Mouse (Mus musculus): ENCODE data around the gene Platr17. TPM values are rescaled to one million over a fixed set of nuclear protein-coding genes. Genes with fewer than 3 reads are reported as not detected.

The Platr17 gene
- total and polyA plus RNA-seq, 3 experiments: 0.13 TPM; not detected in 2

DNA sequence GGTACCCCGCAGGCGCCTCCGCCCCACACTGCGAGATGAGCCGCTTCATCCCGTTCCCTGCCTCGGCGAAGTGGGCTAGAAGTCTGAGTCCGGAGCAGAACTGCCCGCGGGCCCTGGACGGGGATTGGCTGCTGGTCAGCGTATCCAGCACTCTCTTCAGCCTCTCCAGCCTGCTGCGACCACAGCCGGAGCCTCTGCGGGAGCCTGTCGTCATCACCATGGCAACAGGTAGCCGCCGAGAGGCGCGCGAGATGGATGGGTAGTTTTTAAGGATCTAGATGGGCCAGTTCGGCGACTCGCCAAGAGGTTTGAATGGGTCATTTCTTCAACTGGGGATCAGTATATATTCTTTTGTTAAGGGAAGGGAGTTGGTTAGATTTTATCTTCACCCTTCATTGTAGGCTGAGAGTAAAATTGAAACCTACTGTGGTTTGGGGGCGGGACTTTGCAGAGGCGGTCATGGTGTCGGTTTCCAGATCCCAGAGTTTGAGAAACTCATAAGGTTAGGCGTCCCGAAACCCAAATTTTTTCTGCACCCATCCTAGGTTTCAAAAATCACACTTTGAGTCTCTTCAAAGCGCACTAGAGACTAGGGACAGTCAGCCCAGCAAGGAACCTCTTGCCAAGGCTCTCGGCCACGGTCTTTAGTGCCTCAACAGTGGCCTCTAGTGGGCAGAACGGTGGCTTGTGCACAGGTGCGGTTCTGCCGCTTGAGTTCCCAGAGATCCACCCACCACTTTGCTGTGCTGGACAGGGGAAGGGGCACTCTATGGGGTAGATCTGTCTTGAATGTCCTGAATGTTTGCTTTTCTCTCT, 15.6 kb downstream of the Platr17 start:
- ATAC-seq (ENCODE audit: extremely low read depth, insufficient number of reproducible peaks, low FRiP score, poor library complexity, severe bottlenecking) (no peak), DNase-seq (ENCODE audit: low spot score) (peak; percentile 62)
- H3K4me3 ChIP-seq (ENCODE audit: low read depth, low read length): peak overlapping the region; percentile 92
- peaks cover 62% of the 10 kb centered on the region for H3K36me3 ChIP-seq (replicated peaks)
- H3K27me3 ChIP-seq (ENCODE audit: insufficient read depth, low read length): no peaks in the 10 kb centered on the region
- peaks cover 79% of the 10 kb centered on the region for H3K4me1 ChIP-seq (ENCODE audit: insufficient read depth, low read depth, low read length)
- H3K9me3 ChIP-seq (replicated peaks): peaks cover 19% of the 10 kb centered on the region
- TF ChIP-seq CTCF (IDR thresholded peaks at IDR 0.05; ENCODE audit: low read depth, low read length): peak; percentile 79
- no peak for TF ChIP-seq POLR2AphosphoS5 (IDR thresholded peaks at IDR 0.05; ENCODE audit: insufficient replicate concordance, low read depth, low read length)

GRCm38 (mm10) chr17:33921361-33921760, 16.4 kb downstream of the Platr17 start:
- no peak for ATAC-seq (ENCODE audit: extremely low read depth, insufficient number of reproducible peaks, low FRiP score, poor library complexity, severe bottlenecking)
- no peaks in the 10 kb centered on the region for H3K27me3 ChIP-seq (ENCODE audit: insufficient read depth, low read length)
- H3K4me1 ChIP-seq (ENCODE audit: insufficient read depth, low read depth, low read length): peaks cover 87% of the 10 kb centered on the region
- peaks cover 71% of the 10 kb centered on the region for H3K36me3 ChIP-seq (replicated peaks)
- peaks cover 19% of the 10 kb centered on the region for H3K9me3 ChIP-seq (replicated peaks)
- no peak for TF ChIP-seq GATA1 (IDR thresholded peaks at IDR 0.05; ENCODE audit: borderline replicate concordance, low read length)
- no peak for TF ChIP-seq POLR2AphosphoS5 (IDR thresholded peaks at IDR 0.05; ENCODE audit: insufficient replicate concordance, low read depth, low read length)
- TF ChIP-seq GATA2 (IDR thresholded peaks at IDR 0.05; ENCODE audit: borderline replicate concordance, low read depth, low read length): no peak
- no peak for TF ChIP-seq CTCF (IDR thresholded peaks at IDR 0.05; ENCODE audit: low read depth, low read length)
- no peak for TF ChIP-seq TAL1 (conservative IDR thresholded peaks at IDR 0.05; ENCODE audit: low read depth, low read length)
- H3K4me3 ChIP-seq (ENCODE audit: low read depth, low read length): no peak overlapping the region
- no peak for DNase-seq (ENCODE audit: low spot score)

DNA sequence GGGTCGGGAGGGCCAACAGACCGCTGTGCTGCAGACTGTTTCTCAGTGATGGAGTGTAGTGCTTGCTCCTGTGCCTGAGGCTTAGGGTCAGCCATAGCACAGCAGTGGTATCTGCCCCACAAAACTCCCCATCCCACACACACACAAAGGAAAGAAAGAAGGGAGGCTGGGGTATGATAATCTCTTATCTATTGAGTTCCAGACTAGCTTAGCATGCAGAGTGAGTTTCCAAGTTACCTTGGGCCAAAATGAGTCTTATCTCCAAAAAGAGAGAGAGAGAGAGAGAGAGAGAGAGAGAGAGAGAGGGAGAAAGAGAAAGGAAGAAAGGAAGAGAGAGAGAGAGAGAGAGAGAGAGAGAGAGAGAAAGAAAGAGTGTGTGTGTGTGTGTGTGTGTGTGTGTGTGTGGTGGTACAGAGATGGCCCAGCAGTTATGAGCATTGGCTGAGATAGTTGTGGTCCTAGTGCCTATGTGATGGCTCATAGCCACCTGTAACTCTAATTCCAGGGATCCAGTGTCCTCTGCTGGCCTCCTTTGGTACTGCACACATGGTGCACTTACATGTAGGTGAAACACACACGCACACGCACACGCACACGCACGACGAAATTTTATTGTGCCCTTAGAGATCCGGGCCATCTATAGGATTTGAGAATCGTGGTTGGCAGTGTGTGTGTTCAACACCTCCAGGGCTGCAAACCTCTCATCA, 19.8 kb downstream of the Platr17 start:
- H3K36me3 ChIP-seq (replicated peaks): peaks cover 67% of the 10 kb centered on the region
- no peak for DNase-seq (ENCODE audit: low spot score)
- peak; percentile 32; the same call in 1 of the 2 replicates for ATAC-seq (ENCODE audit: extremely low read depth, insufficient number of reproducible peaks, low FRiP score, poor library complexity, severe bottlenecking)
- TF ChIP-seq GATA1 (IDR thresholded peaks at IDR 0.05; ENCODE audit: borderline replicate concordance, low read length) (no peak), CTCF (IDR thresholded peaks at IDR 0.05; ENCODE audit: low read depth, low read length) (peak; percentile 79)
- H3K4me3 ChIP-seq (ENCODE audit: low read depth, low read length): peak overlapping the region; percentile 24; the same call in 1 of the 2 replicates
- peaks cover 74% of the 10 kb centered on the region for H3K4me1 ChIP-seq (ENCODE audit: insufficient read depth, low read depth, low read length)
- no peaks in the 10 kb centered on the region for H3K27me3 ChIP-seq (ENCODE audit: insufficient read depth, low read length)
- no peaks in the 10 kb centered on the region for H3K9me3 ChIP-seq (replicated peaks)

- Histone ChIP-seq H3K4me1 (ENCODE audit: insufficient read depth, low read depth, low read length) (peaks cover 69% of the 10 kb centered on the region), H3K27me3 (ENCODE audit: insufficient read depth, low read length) (no peaks in the 10 kb centered on the region), H3K9me3 (replicated peaks) (no peaks in the 10 kb centered on the region), H3K4me3 (ENCODE audit: low read depth, low read length) (peak overlapping the region; percentile 45; the same call in 1 of the 2 replicates), H3K36me3 (replicated peaks) (peaks cover 67% of the 10 kb centered on the region)
- no peak for ATAC-seq (ENCODE audit: extremely low read depth, insufficient number of reproducible peaks, low FRiP score, poor library complexity, severe bottlenecking)
- DNase-seq (ENCODE audit: low spot score): no peak
- TF ChIP-seq GATA1 (IDR thresholded peaks at IDR 0.05; ENCODE audit: borderline replicate concordance, low read length): no peak
- 0 out of 2 replicates have a peak, but pooled peaks have one; percentile 2 for TF ChIP-seq CTCF (IDR thresholded peaks at IDR 0.05; ENCODE audit: low read depth, low read length)
Measured at GRCm38 (mm10) chr17:33925406-33926116, 20.6 kb downstream of the Platr17 start.

DNA sequence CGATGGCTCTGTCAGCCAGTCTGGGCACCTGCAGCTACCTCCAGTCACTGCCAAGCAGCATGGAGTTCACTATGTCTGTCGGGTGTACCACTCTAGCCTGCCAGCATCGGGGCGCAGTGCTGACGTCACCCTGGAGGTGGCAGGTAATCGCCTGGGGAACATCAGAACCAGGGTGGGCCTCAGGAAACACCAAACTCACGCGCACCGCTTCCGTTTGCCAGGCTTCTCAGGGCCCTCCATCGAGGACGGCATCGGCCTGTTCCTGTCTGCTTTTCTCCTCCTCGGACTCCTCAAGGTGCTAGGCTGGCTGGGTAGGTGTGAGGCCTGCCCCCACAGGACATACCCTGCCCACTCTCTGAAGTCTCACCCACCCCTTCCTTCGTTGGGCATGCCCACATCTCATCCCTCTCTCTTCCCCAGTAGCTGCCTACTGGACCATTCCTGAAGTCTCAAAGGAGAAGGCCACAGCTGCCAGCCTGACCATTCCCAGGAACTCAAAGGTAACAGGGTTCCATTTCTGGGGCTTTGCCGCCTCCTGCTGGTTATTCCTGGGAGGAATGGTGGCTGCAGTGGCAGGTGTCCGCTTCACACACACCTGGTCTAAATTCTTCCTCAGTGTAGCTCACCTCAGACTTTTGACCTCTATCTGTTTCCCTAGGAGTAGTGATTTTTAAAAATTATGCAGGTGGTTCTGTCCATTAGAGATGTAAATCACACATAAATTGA, 21.4 kb downstream of the Platr17 start:
- peaks cover 64% of the 10 kb centered on the region for H3K36me3 ChIP-seq (replicated peaks)
- DNase-seq (ENCODE audit: low spot score): no peak
- H3K9me3 ChIP-seq (replicated peaks): no peaks in the 10 kb centered on the region
- peak overlapping the region; percentile 21; the same call in 1 of the 2 replicates for H3K4me3 ChIP-seq (ENCODE audit: low read depth, low read length)
- ATAC-seq (ENCODE audit: extremely low read depth, insufficient number of reproducible peaks, low FRiP score, poor library complexity, severe bottlenecking): no peak
- TF ChIP-seq CTCF (IDR thresholded peaks at IDR 0.05; ENCODE audit: low read depth, low read length) (no peak), POLR2AphosphoS5 (IDR thresholded peaks at IDR 0.05; ENCODE audit: insufficient replicate concordance, low read depth, low read length) (no peak), GATA1 (IDR thresholded peaks at IDR 0.05; ENCODE audit: borderline replicate concordance, low read length) (no peak), TAL1 (conservative IDR thresholded peaks at IDR 0.05; ENCODE audit: low read depth, low read length) (no peak), GATA2 (IDR thresholded peaks at IDR 0.05; ENCODE audit: borderline replicate concordance, low read depth, low read length) (no peak)
- H3K27me3 ChIP-seq (ENCODE audit: insufficient read depth, low read length): no peaks in the 10 kb centered on the region
- peaks cover 69% of the 10 kb centered on the region for H3K4me1 ChIP-seq (ENCODE audit: insufficient read depth, low read depth, low read length)
